Mouse (Mus musculus): ENCODE measurements around the gene Kank1.

The Kank1 gene

DNA sequence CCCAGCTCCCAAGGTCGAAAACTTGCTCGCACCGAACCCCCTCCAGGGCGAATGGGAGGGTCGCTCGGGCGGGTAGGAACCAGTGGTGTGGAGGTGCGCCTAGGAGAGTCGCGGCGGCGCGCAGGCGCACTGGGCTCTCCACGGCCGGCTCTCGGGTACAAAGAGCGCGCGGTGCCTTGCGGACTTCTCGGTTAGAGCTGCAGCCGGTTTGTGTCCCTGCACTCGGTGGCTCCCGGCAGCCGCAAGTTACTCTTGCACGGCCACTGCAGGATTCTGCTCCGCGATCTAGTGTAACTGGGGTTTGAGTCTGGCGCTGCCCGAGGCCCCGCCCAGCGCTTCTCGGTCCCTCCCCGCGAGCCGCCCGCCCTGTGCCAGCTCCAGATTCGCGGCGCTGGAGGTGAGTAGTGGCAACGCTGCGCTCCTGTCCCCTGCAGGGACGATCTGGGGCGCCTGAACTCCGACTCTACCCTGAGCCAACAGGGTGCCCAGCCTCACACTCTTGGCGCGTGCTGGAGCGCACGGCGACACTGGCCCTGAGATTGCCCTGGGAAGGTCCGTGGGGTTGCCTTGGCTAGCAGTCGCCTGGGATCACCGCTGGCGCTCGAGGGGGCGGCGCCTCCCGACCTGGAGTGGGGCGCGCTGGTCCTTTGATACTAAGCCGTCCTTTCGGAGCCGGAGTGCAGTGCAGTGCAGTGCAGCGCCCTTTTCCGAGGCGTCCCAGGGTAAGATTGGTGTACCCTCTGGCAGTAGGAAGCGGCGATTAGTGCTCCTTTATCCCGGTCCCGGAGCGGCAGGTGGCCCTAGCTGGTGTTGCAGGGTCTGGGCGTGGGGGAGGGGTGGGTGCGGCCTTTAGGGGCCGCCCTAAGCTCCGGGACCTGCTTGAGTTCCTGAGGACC, at the start of gene Kank1:
Gene Kank1, plus strand, starts transcription at position 380 of the 896 bp plus-strand sequence.
- peak; percentile 85 for DNase-seq

DNA sequence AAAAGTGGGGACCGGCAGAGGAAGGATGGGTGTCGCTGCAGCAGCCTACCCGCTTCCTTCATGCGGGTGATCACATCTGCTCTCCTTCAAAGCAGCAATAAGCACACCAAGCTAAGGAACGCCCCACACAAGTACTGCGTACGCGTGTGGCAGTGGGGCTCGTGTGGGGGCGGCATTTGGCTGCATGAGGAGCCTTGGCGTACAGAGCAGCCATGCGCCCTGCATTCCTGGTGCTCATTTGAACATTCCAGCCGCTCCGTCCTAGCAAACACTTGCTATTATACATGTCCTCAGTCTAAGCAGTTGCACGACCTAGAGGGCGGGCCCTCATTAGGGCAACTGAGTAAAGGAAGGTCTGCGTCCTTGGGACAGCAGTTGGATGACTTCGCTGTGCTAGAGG, 49.1 kb upstream of the Kank1 start:
- peak; percentile 44 for DNase-seq

DNA sequence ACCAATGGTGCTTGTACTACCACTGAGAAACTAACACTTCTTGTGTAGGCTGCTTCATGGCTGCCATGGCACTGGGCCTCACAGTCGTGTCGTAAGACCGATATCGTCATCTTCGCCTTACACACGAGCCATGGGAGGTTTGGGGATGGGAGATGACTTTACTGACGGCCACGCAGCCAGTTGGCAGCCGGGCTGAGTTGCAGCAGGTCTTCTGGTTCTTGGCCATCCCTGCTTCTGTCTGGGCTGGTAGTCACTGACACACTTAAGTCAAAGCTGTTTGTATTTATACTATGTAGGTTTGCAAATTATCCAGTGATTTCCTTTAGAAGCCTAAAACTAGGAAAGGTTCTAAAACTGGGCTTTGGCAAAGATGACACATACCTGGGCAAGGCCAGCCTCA, 43.0 kb upstream of the Kank1 start:
- no peak for DNase-seq

DNA sequence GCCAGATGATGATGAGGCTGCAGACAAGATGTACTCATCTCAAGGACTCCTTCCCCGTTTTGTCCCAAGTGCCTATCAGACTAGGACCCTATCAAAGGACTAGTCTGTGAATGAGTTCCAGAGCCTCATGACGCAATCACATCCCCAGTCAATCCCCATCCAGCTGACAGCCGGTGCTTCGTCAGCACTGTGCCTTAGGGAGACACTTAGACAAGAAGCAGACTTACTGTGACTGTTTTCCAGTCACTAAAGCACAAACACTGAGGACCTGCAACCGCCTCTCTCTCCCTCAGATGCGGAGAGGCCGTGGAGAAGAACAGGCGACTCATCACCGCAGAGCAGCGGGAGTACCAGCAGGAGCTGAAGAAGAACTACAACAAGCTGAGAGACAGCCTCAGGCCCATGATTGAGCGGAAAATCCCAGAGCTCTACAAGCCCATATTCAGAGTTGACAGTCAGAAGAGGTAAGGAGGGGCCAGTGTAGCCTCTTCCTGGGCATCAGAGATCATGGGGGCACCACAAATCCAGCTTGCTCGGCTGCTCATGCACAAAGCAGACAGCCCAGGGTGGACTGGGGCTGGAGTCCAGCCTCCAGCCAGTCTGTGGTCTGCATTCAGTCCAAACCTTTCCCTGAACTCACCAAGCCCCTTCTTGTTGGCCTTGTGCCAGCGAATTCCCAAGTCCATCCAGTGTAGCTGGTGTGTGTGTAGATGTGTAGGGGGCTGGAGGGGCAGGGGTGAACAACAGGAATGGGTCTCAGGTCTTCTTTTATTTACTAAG, 36.5 kb upstream of the Kank1 start:
- DNase-seq = peak; percentile 80

DNA sequence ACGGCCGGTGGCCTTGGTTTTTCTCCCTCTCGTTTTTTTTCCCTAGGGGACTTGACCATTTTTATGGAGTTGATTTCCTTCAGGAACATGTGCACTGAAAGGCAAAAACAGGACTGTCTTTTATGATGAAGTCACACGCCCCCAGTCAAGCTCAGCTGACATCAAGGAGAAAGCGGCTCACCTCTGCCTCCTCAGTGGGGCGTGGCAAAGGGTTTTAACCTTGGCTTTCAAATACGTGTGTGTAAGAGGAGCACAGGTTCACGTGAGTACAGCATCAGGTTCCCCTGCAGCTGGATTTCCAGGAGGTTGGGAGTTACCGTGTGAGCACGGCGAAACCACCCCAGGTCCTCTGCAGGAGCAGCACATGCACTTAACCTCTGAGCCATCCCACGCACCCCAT, 33.7 kb upstream of the Kank1 start:
- peak; percentile 49 for DNase-seq

DNA sequence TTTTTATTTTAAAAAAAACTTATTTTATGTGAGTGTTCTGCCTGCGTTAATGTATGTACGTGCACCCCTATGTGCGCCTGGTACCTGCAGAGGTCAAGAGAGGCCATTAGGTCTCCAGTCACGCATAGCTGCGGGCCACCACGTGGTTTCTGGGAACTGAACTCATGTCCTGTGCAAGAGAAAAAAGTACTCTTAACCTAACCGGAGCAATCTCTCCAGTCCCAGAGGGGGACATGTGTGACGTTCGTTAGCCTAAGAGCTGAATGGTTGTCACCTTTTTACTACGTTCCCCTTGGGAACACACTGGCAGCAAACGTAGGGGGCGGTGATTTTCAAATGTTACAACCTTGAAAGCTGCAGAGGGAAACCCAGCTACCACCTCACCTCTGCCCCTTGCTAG, 29.8 kb upstream of the Kank1 start:
- peak; percentile 41 for DNase-seq

DNA sequence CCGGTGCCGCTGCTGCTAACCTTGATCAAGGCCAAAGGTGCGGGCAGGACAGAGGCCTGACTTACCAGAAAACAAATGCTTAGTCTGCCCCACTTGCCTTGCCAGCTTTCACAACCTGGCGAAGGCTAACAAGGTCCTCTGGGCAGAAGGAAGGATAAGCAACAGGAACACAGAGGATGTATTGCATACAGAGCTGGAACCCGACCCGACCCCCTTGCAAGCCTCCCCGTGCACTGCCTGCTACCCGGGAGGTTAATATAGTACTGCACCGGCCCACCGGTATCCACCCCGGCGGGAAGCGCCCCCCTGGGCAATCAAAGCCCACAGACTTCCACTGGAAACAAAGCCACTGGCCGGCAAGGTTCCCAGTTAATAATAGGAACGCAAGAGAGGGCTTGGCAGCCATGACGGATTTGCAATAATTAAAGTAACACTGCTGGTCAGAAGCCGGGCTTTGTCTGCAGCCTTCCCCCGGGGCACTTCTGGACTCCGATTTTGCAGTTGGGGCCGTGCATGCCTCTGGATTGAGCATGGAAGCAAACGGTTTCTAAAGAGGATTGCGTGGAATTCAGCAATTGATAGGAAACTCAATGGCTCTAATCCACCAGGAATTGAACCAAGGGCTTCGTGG, 28.9 kb upstream of the Kank1 start:
- DNase-seq = peak; percentile 55

DNA sequence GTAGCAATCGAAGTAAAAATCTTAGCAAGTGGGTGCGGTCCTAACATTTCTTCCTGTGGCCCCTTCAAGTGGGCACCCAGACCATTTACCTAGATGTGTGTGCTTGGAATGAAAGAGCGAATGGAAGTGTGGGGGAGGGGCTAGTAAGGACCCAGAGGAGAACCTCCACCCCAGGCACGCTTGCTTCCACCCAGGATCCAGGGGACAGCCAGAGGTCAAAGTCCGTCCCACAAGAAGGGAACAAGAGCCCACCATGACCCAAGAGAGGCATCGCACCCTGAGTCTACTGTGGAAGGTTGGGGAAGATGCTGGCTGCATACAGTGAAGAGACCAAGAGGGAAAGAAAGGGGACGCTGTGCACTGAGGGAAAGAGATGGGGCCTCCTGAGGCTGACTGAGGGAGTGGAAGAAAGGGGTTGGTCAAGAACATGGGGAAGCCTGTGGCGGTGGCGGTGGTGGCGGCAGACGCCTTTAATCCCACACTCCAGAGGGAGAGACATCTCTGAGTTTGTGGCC, 28.1 kb upstream of the Kank1 start:
- DNase-seq = no peak

DNA sequence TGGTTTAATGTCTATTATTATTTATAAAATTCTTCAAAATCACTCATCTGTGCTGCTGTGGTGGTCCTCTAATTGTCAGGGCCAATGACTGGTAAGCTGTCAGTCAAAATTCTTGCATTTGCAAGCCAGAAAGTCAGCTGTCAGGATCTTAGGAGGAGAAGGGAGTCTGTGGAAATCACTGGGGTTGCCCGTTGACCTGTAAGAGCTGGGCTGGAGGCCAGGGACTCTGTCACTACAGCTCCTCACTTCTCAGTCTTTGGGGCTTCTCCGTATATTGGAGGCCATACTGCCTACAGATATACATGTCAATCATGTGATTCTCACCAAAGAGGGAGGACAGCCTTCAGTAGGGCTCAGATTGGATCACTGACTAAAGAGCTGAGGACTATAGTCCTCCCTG, 16.2 kb upstream of the Kank1 start:
- peak; percentile 84 for DNase-seq

DNA sequence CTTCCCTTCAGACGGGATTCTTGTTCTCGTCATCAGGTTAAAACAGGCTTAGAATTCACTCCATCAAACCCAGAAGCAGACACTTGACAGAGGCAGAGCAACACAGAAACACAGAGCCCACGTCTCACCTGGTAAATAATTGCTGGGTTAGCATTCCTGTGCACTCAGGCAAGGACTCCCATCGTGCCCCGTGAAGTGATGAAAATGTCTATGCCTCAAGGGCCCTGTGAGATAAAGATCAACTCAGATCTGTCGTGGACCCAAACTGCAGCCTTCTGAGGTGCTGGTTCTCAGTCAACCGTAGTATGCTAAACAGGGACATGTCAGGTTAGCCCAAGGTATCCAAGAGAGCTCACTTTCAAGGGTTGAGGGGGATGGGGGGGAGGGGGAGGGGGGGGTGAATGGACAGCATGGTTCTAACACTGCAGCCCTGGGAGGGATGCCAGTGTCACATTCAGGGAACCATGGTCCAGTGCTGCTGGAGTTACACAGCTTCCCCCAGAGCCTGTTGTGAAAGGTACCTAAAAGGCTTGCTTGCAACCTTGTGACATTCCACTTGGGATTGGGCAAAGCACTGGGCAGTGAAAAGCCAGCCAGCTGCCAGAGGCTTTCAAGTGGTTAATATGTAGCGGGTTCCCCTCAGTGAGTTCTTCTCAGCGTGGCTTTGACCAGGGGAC, 14.7 kb upstream of the Kank1 start:
- DNase-seq = peak; percentile 91

DNA sequence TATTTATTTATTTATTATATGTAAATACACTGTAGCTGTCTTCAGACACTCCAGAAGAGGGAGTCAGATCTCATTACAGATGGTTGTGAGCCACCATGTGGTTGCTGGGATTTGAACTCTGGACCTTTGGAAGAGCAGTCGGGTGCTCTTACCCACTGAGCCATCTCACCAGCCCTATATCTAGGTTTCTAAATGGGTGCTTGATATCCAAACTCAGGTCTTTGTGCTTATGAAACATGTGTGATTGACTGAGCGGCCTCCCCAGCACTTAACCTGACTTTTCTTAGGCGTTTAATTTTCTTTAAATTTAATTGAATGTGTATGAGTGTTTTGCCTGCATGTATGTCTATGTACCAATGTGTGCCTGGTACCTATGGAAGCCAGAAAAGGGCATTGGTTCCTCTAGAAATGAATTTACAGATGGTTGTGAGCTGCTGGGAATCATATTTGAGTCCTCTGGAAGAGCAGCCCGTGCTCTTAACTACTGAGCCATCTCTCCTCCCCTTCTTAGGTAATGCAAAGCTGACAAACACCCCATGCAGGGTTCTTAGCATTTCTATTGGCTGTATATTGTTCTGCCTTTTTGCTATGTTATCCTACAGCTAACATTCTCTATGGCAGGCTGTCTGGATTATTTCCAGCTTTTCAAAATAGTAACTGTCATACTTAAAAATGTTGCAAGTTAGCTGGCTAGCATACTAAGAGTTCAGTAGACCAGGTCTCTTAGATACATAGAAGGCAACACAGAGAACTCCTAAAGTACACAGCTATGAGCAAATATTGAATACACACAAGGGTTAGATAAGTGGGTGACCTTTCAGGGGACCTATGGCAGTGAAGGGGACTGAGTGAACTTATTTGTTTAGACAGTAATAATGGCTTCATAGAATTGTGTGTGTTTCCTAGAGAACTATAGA, 6.5 kb upstream of the Kank1 start:
- DNase-seq = no peak

DNA sequence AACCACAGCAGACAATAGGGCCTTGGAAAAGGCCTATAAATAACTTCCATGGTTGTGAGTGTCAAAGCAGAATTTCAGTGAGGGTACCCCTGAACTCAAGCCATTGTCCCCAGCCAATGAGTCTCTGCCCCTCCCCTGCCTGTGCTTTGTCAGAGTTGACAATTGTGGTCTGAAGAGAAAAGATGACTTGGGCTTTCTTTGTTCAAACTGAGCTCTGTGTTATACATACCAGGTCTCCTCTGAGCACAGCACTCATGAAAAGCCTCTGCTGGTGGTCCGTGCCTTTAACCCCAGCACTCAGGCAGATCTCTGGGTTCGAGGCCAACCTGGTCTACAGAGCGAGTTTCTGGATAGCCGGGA, 5.8 kb upstream of the Kank1 start:
- no peak for DNase-seq

DNA sequence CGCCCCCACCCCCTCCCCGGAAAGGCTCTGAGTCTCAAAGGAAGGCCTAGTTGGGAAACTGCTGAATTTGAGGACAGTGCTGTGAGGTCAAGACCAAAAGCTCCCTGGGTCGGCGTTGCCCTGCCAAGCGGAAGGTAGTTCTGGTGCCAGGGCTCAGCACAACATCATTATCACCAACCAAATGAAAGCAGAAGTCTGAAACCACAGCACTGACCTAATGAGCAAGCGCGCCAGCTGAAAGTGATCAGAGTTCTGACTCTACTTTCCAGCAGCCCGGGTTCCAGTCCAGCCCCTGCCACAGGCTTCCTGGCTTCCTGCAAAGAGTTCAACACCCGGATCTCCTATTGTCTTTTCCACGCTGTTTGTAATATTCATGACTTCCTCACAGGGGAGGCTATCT, 4.7 kb upstream of the Kank1 start:
- DNase-seq = no peak

DNA sequence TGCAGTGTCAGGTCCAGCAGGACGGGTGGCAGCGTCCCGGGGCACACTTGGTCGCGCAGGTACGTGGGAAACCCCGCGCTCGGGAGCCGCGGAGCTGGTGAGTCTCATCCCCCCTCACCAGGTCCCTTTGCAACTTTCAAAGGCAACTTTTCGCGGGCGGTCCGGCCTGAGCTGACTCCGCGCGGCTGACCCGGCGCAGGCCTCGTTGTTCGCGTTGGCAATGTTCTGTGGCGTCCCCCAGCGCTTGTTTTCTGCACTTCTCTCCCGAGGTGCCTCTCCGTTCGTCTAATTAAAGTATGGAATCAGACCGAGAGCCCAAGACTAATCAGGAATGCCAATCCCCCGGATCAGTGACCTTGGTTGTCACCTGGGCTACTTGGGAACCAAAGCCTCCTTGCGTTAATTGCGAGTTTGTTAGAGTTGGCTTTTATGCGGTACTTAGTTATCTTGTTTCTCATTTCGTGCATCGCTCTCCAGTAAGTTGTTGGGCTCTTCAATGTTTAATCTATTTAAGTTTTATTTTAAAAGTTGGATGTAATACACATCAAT, 791 bp downstream of the Kank1 start:
- peak; percentile 79 for DNase-seq

DNA sequence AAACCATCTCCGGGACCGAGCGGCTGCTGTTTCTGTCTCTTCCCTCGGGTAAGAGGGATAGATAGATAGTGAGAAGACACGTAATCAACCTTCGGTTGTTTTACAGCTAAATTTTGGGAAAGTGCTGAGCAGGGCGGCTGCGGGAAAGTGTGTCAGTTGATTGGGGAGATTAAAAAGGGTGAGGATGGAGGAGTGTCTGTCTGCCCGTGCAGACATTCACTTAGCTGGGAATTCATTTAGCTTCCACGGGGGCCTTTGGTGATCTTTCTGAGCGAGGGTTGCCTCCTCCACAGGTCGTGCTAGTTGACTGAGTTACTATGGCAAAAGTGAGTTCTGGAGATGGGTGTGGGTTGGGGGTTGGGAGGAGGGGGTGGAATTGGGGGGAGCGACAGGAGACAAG, 1.3 kb downstream of the Kank1 start:
- no peak for DNase-seq

DNA sequence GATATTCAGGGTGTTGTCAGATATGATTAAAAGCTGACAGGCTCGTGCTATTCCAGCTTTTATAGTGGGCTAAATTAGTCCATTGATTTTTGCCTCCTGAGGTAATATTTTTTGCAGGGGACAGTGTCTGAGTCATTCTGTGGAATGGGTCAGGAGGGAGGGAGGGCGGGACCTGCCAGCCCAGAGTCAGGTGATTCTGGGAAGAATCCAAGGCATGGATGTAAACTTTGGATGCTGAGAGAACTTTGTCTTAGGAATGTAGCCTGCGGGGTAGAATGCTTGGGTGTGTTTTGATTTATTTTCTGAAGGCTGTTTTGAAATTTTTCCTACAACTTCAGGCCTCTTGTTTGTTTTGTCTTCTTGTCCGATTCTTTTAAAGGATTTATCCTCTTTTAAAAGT, 6.8 kb downstream of the Kank1 start:
- DNase-seq = no peak

DNA sequence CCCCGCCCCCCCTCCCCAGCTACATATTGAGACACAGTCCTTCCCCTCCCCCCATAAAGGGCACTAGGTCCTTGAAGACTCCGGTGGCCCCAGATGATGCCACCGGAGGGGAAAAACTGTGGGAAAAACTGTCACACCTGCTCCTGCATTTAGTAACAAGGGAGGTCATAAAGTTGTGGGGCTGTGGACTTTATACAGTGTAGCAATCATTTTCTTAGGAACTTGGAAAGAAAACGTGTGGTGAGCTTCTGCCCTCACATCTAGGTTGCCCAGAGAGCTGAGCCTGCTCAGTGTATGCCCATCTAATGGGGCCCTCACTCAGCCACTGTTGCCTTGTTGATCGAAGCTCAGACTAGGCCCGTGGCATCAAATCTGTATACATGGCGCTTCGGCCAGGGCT, 9.3 kb downstream of the Kank1 start:
- no peak for DNase-seq

DNA sequence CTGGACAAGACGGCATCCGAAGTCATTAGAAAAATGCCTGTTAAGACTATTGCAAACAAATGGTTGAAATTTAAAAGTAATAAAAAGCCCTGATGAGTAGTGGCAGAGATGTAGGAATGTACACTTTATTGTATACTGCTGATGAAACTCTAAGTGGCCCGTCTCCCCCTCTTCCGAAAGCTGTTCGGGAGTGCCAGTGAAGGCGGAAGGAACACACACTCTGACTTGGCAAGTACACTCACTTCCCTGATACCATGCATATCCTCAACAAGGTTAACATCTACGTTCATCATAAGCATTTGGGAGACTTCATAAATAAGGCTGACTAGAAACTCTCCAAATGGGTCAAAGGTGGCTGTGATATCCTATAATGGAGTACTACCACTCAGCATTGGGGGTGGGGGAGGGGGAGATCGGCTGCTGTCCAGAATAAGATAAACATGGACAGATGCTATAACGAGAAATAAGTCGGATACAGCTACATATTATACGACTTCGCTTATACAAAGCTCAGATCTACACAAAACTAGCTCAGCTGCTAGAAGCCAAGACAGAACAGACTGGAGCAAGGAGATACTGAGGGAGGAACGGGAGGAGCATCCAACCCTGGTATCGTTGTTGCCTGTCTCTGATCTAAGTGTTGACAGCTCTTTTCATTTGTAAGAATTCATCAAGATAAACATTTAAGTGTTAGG, 11.2 kb downstream of the Kank1 start:
- no peak for DNase-seq

DNA sequence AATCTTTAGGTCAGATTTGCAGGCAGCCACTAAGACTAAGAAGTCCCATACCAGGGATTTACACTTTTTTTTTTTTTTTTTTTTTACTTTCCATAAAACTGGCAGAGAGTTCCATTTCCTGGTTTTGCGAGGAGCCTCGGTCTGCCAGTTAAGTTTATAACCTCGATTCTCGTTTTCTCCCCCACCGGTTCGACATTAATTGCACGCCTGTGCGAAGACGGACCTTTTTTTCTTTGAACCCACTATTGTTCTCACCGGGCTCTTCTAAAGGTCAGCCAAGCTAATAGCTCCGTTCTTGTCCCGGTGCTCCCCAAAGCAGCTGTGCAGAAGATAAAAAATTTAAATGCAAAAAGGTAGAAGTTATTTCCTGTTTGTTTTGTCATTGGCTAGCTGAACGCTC, 12.5 kb downstream of the Kank1 start:
- peak; percentile 69 for DNase-seq

DNA sequence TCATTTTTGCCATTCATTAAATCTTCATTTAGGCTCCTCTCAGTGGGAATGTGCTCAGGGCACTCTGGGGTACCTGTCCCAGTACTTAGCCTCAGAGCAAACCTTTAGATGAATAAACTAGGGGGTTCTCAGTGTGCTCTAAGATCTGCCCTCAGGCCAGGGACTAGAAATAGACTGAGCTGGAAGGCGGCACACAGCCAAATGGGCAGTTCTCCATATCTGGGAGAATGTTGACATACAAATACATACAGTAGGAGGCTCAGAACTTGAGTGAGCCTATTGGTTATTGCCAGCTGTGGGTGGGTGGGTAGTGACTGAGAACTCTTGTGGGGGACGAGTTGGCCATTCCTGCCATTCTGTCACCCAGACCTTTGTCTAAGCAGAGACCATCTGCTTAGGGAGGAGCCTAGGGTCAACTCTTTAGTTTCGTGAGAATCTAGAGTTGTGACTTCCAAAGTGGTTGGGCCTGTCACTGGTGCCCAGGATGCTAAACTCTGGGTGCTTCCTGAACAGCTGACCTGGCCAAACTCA, 14.9 kb downstream of the Kank1 start:
- no peak for DNase-seq

DNA sequence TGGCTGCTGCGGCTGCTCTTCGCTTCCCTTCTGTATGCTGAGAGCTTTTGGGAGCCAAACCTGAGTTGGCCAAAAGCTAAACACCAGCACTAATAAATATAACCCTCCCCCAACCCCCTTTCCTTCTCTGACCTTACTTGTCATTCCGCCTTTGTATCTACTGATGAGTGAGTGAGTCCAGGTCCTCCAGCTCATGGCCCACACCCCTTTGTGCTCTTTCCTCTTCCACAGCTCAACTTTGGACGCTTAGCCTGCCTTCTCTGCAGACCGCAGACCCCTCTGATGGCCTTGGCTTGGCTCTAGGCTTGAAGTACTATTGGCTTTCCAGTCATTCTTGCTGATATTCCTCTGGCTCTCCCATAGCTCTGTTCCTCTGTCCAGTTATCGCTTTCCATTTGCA, 16.4 kb downstream of the Kank1 start:
- DNase-seq = no peak

Measured in kidney, adult 9 months (tissue).